Mouse (Mus musculus): ENCODE results near the gene Adprh. TPM values are rescaled to one million over a fixed set of nuclear protein-coding genes. Genes with fewer than 3 reads are reported as not detected.

Adprh gene
- polyA plus RNA-seq, 1 experiment: 20.2 TPM

GRCm38 (mm10) chr16:38472507-38472873, 20.0 kb upstream of the Adprh start:
- 86% methylated on average over 5 of the region's 5 CpGs for WGBS
- H3K36me3 ChIP-seq (ENCODE audit: control insufficient read depth, insufficient read depth, low read length): no peaks in the 10 kb centered on the region
- no peak overlapping the region for H3K4me3 ChIP-seq (ENCODE audit: low read depth, low read length)
- no peak overlapping the region for H3K27ac ChIP-seq (ENCODE audit: insufficient read depth, low read depth, low read length)
- H3K27me3 ChIP-seq (ENCODE audit: control insufficient read depth, insufficient read depth, low read length): no peaks in the 10 kb centered on the region
- TF ChIP-seq POLR2A (IDR thresholded peaks at IDR 0.05; ENCODE audit: low read depth, low read length): no peak
- no peak for TF ChIP-seq CTCF (IDR thresholded peaks at IDR 0.05; ENCODE audit: extremely low read depth, insufficient read length, insufficient replicate concordance, low read depth, low read length)
- H3K4me1 ChIP-seq (ENCODE audit: control insufficient read depth, insufficient read depth, insufficient read length, low read length): peaks cover 3% of the 10 kb centered on the region

GRCm38 (mm10) chr16:38471697-38472506, 19.4 kb upstream of the Adprh start:
- Histone ChIP-seq H3K27ac (ENCODE audit: insufficient read depth, low read depth, low read length) (no peak overlapping the region), H3K4me1 (ENCODE audit: control insufficient read depth, insufficient read depth, insufficient read length, low read length) (peaks cover 2% of the 10 kb centered on the region; the same call in 1 of the 2 replicates), H3K27me3 (ENCODE audit: control insufficient read depth, insufficient read depth, low read length) (no peaks in the 10 kb centered on the region), H3K4me3 (ENCODE audit: low read depth, low read length) (no peak overlapping the region), H3K36me3 (ENCODE audit: control insufficient read depth, insufficient read depth, low read length) (no peaks in the 10 kb centered on the region)
- no peak for TF ChIP-seq CTCF (IDR thresholded peaks at IDR 0.05; ENCODE audit: extremely low read depth, insufficient read length, insufficient replicate concordance, low read depth, low read length)
- TF ChIP-seq POLR2A (IDR thresholded peaks at IDR 0.05; ENCODE audit: low read depth, low read length): no peak
- 70% methylated on average over 11 of the region's 11 CpGs for WGBS

- H3K4me1 ChIP-seq (ENCODE audit: control insufficient read depth, insufficient read depth, insufficient read length, low read length): 0 out of 2 replicates have a peak, but pooled peaks cover 2% of the 10 kb centered on the region
- no peak overlapping the region for H3K4me3 ChIP-seq (ENCODE audit: low read depth, low read length)
- no peak overlapping the region for H3K27ac ChIP-seq (ENCODE audit: insufficient read depth, low read depth, low read length)
- 78% methylated on average over 8 of the region's 8 CpGs for WGBS
- no peak for TF ChIP-seq CTCF (IDR thresholded peaks at IDR 0.05; ENCODE audit: extremely low read depth, insufficient read length, insufficient replicate concordance, low read depth, low read length)
- no peak for TF ChIP-seq POLR2A (IDR thresholded peaks at IDR 0.05; ENCODE audit: low read depth, low read length)
- no peaks in the 10 kb centered on the region for H3K27me3 ChIP-seq (ENCODE audit: control insufficient read depth, insufficient read depth, low read length)
- H3K36me3 ChIP-seq (ENCODE audit: control insufficient read depth, insufficient read depth, low read length): no peaks in the 10 kb centered on the region
These were observed 16.9 kb upstream of the Adprh start for GRCm38 (mm10) chr16:38469437-38469836.

- H3K4me3 ChIP-seq (ENCODE audit: low read depth, low read length): no peak overlapping the region
- no peaks in the 10 kb centered on the region for H3K36me3 ChIP-seq (ENCODE audit: control insufficient read depth, insufficient read depth, low read length)
- TF ChIP-seq CTCF (IDR thresholded peaks at IDR 0.05; ENCODE audit: extremely low read depth, insufficient read length, insufficient replicate concordance, low read depth, low read length) (no peak), POLR2A (IDR thresholded peaks at IDR 0.05; ENCODE audit: low read depth, low read length) (no peak)
- H3K4me1 ChIP-seq (ENCODE audit: control insufficient read depth, insufficient read depth, insufficient read length, low read length): 0 out of 2 replicates have a peak, but pooled peaks cover 2% of the 10 kb centered on the region
- 33% methylated on average over 3 of the region's 3 CpGs for WGBS
- H3K27ac ChIP-seq (ENCODE audit: insufficient read depth, low read depth, low read length): no peak overlapping the region
- no peaks in the 10 kb centered on the region for H3K27me3 ChIP-seq (ENCODE audit: control insufficient read depth, insufficient read depth, low read length)
These were observed 16.2 kb upstream of the Adprh start for GRCm38 (mm10) chr16:38468706-38469018.

- H3K4me1 ChIP-seq (ENCODE audit: control insufficient read depth, insufficient read depth, insufficient read length, low read length): 0 out of 2 replicates have a peak, but pooled peaks cover 2% of the 10 kb centered on the region
- no peaks in the 10 kb centered on the region for H3K27me3 ChIP-seq (ENCODE audit: control insufficient read depth, insufficient read depth, low read length)
- H3K4me3 ChIP-seq (ENCODE audit: low read depth, low read length): no peak overlapping the region
- no peak overlapping the region for H3K27ac ChIP-seq (ENCODE audit: insufficient read depth, low read depth, low read length)
- H3K36me3 ChIP-seq (ENCODE audit: control insufficient read depth, insufficient read depth, low read length): no peaks in the 10 kb centered on the region
- TF ChIP-seq CTCF (IDR thresholded peaks at IDR 0.05; ENCODE audit: extremely low read depth, insufficient read length, insufficient replicate concordance, low read depth, low read length) (no peak), POLR2A (IDR thresholded peaks at IDR 0.05; ENCODE audit: low read depth, low read length) (no peak)
- WGBS: 67% methylated on average over 8 of the region's 8 CpGs
These were observed 15.6 kb upstream of the Adprh start for GRCm38 (mm10) chr16:38467917-38468705.

GRCm38 (mm10) chr16:38467091-38467916, 14.8 kb upstream of the Adprh start:
- no peaks in the 10 kb centered on the region for H3K27me3 ChIP-seq (ENCODE audit: control insufficient read depth, insufficient read depth, low read length)
- H3K27ac ChIP-seq (ENCODE audit: insufficient read depth, low read depth, low read length): no peak overlapping the region
- no peak overlapping the region for H3K4me3 ChIP-seq (ENCODE audit: low read depth, low read length)
- no peak for TF ChIP-seq POLR2A (IDR thresholded peaks at IDR 0.05; ENCODE audit: low read depth, low read length)
- TF ChIP-seq CTCF (IDR thresholded peaks at IDR 0.05; ENCODE audit: extremely low read depth, insufficient read length, insufficient replicate concordance, low read depth, low read length): no peak
- H3K4me1 ChIP-seq (ENCODE audit: control insufficient read depth, insufficient read depth, insufficient read length, low read length): 0 out of 2 replicates have a peak, but pooled peaks cover 2% of the 10 kb centered on the region
- no peaks in the 10 kb centered on the region for H3K36me3 ChIP-seq (ENCODE audit: control insufficient read depth, insufficient read depth, low read length)
- 69% methylated on average over 13 of the region's 13 CpGs for WGBS
